Mouse (Mus musculus) hindbrain, embryonic 13.5 days (tissue): Measurements from ENCODE around the gene Man1a2. TPM values are rescaled to one million over a fixed set of nuclear protein-coding genes. Genes with fewer than 3 reads are reported as not detected.

Source experiments
- ATAC-seq: fragments of 200-750 bp; cut with Nextera tagmentation; 2 replicates; pipeline ENCODE4 v1.8.0; 2017; ENCODE audit warnings: moderate TSS enrichment; ENCODE audit not compliant: low FRiP score
- H3K27ac ChIP-seq: fragments of 300-500 bp; sonication (generic); 2 replicates; pipeline ENCODE4 v1.5.1; 2015; ENCODE audit warnings: inconsistent platforms, mild to moderate bottlenecking, moderate library complexity
- H3K27me3 ChIP-seq: fragments of 300-500 bp; sonication (generic); 2 replicates; pipeline ENCODE4 v1.6.1; 2015; ENCODE audit warnings: mild to moderate bottlenecking, inconsistent platforms
- H3K36me3 ChIP-seq: fragments of 300-500 bp; sonication (generic); 2 replicates; pipeline ENCODE4 v1.6.1; 2015; ENCODE audit warnings: mild to moderate bottlenecking, inconsistent platforms
- H3K4me1 ChIP-seq: fragments of 300-500 bp; sonication (generic); replicated peaks from 2 replicates; pipeline ENCODE4 v1.6.1; 2015; ENCODE audit warnings: inconsistent platforms
- H3K4me2 ChIP-seq: fragments of 300-500 bp; sonication (generic); 2 replicates; pipeline ENCODE4 v1.6.1; 2015; ENCODE audit warnings: inconsistent platforms, mild to moderate bottlenecking, moderate library complexity
- H3K4me3 ChIP-seq: fragments of 300-500 bp; sonication (generic); 2 replicates; pipeline ENCODE4 v1.5.1; 2015; ENCODE audit warnings: mild to moderate bottlenecking, inconsistent platforms
- H3K9ac ChIP-seq: fragments of 300-500 bp; sonication (generic); 2 replicates; pipeline ENCODE4 v1.6.1; 2015; ENCODE audit warnings: mild to moderate bottlenecking, inconsistent platforms
- H3K9me3 ChIP-seq: fragments of 300-500 bp; sonication (generic); 2 replicates; pipeline ENCODE4 v1.6.1; 2016; ENCODE audit warnings: inconsistent platforms
- WGBS: fragments of 180-500 bp; shearing (Covaris S2); methylation state at CpG from one replicate; pipeline ENCODE4 v1.1.7; 2015; 5-methylcytosine and 5-hydroxymethylcytosine counted together
- polyA plus RNA-seq: library from polyadenylated mRNA; unstranded; fragments of >200 nt; fragmentation: Nextera tagmentation; extraction: Ambion mirVana; gene quantifications from 2 replicates; pipeline ENCODE4 v1.2.1, GENCODE M21; 2015

Man1a2 gene
- polyA plus RNA-seq, 1 experiment from 2014 or later, result 44.6 TPM

DNA sequence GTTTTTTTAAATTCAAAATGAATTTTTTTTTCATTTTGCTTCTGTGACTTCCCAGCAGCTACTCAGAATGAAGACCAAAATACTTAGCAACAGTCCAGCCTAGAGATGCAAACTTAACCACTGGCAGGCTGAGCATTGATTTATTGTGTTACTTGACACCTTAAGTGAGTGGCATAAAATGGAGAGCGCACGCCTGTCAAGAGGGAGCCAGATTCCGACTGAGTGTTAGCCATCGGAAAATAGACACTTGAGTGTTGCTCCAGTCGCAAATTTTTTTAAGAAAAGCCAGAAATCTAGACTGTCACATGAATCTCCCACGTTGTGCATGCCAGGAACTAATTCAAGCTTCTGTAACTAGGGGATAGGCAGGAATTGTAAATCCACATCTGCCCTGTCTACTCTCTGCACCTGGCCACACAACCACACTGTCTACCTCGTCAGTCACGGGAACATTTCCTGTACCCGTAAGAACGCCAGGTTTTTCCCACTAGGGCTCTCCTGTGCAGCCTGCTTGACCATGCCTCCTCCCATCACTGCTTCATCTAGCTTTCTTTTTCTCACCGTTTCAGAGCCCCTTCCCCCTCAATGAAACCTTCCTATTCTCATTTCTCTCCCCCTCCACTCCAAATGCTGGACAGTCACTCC is 3.7 kb downstream of the Man1a2 start:
- peaks cover 36% of the 10 kb centered on the region for H3K4me1 ChIP-seq
- 10% methylated on average over 11 of the region's 11 CpGs for WGBS
- peak overlapping the region; percentile 35 for H3K4me3 ChIP-seq
- H3K9ac ChIP-seq, result peak overlapping the region; percentile 55
- H3K27me3 ChIP-seq, result no peaks in the 10 kb centered on the region
- H3K36me3 ChIP-seq, result 0 out of 2 replicates have a peak, but pooled peaks cover 2% of the 10 kb centered on the region
- no peak overlapping the region for H3K27ac ChIP-seq
- no peaks in the 10 kb centered on the region for H3K9me3 ChIP-seq
- peak overlapping the region; percentile 81 for H3K4me2 ChIP-seq
- ATAC-seq, result no peak

GRCm38 (mm10) chr3:100680226-100680625 is 5.1 kb downstream of the Man1a2 start:
- Histone ChIP-seq H3K36me3 (0 out of 2 replicates have a peak, but pooled peaks cover 2% of the 10 kb centered on the region), H3K9ac (no peak overlapping the region), H3K27me3 (no peaks in the 10 kb centered on the region), H3K4me2 (no peak overlapping the region), H3K4me3 (no peak overlapping the region), H3K9me3 (no peaks in the 10 kb centered on the region), H3K4me1 (peaks cover 35% of the 10 kb centered on the region), H3K27ac (no peak overlapping the region)
- ATAC-seq, result no peak
- 82% methylated on average over 2 of the region's 2 CpGs for WGBS

DNA sequence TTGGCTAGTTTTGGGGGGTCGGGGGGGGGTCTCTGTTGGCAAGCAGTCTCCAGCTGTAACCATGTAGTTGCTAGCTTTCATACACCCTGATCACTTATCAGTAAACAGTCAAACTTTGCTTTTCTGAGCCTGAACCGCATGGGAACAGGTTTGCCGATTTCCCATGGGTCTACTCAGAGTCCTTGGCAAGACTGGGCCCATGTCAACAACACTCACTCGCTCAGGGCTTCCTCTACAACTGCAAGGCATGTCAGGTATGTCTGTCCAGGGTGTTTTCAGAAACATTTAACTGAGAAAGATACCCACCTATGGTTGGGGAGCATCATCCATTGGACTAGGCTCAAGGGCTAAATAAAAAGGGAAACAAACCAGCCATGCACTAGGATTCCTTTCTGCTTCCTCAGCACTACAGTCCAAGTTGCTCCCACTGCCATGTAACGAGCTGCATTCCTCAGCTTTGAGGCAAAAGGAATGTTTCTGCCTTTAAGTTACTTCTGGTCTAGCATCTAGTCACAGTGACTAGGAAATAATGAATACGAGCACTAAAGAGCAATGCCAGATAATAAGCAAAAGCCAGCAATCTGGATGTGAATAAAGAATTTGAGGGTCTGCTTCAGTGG is 6.2 kb downstream of the Man1a2 start:
- H3K4me1 ChIP-seq, result peaks cover 34% of the 10 kb centered on the region
- H3K4me3 ChIP-seq, result no peak overlapping the region
- 87% methylated on average over 6 of the region's 6 CpGs for WGBS
- ATAC-seq, result no peak
- H3K4me2 ChIP-seq, result no peak overlapping the region
- H3K9ac ChIP-seq, result no peak overlapping the region
- H3K36me3 ChIP-seq, result 0 out of 2 replicates have a peak, but pooled peaks cover 2% of the 10 kb centered on the region
- H3K27me3 ChIP-seq, result no peaks in the 10 kb centered on the region
- H3K27ac ChIP-seq, result no peak overlapping the region
- H3K9me3 ChIP-seq, result no peaks in the 10 kb centered on the region

GRCm38 (mm10) chr3:100675146-100675545 is 10.2 kb downstream of the Man1a2 start:
- H3K9ac ChIP-seq, result no peak overlapping the region
- no peaks in the 10 kb centered on the region for H3K27me3 ChIP-seq
- H3K4me3 ChIP-seq, result no peak overlapping the region
- 0 out of 2 replicates have a peak, but pooled peaks cover 2% of the 10 kb centered on the region for H3K36me3 ChIP-seq
- H3K9me3 ChIP-seq, result no peaks in the 10 kb centered on the region
- peaks cover 7% of the 10 kb centered on the region for H3K4me1 ChIP-seq
- no peak overlapping the region for H3K4me2 ChIP-seq
- no peak for ATAC-seq
- 91% methylated on average over 4 of the region's 4 CpGs for WGBS
- no peak overlapping the region for H3K27ac ChIP-seq

DNA sequence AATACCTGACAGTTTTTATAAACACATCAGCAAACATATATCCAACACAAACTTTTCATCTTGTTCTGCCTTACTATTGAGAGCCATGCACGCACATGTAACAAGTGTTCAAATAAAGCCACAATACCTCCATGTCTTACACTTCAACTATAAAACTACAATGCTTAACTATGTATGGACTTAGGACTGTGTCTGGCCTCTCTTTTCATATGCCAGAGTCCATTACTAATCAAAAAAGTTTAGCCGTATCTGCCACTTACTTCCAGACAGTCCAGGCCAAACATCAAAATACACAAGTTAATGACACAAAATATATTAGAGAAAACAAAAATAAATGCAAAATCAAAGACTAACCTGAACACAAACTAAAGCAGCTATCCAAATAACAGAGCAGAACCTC is 14.9 kb downstream of the Man1a2 start:
- no peak overlapping the region for H3K4me3 ChIP-seq
- H3K27me3 ChIP-seq, result no peaks in the 10 kb centered on the region
- 93% methylated on average over 2 of the region's 2 CpGs for WGBS
- H3K4me2 ChIP-seq, result no peak overlapping the region
- no peak overlapping the region for H3K9ac ChIP-seq
- H3K27ac ChIP-seq, result no peak overlapping the region
- no peaks in the 10 kb centered on the region for H3K9me3 ChIP-seq
- no peak for ATAC-seq
- no peaks in the 10 kb centered on the region for H3K4me1 ChIP-seq
- no peaks in the 10 kb centered on the region for H3K36me3 ChIP-seq

- Histone ChIP-seq H3K27ac (no peak overlapping the region), H3K27me3 (no peaks in the 10 kb centered on the region), H3K4me3 (no peak overlapping the region), H3K9me3 (no peaks in the 10 kb centered on the region), H3K9ac (no peak overlapping the region), H3K4me2 (no peak overlapping the region), H3K4me1 (no peaks in the 10 kb centered on the region), H3K36me3 (peaks cover 18% of the 10 kb centered on the region)
- 90% methylated on average over 1 of the region's 1 CpGs for WGBS
- ATAC-seq, result no peak
Observed at GRCm38 (mm10) chr3:100653291-100653690, 32.0 kb downstream of the Man1a2 start.

DNA sequence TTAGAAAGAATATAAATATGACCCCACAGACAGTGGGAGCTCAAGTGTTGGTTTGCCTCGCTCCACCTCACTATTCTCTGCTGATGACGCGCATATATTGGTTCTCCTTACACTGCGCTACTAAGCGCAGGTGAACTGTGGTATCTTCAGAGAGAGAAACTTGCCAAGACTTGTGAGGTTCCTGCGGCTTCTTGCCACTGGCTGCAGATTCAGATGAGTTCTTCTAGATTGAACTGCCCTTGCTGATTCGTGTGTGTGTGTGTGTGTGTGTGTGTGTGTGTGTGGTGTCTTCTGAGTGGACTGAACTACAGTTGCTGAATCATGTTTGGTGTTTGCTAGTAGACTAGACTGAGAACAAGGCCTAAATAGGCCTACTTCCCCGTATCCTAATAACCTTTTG is 43.7 kb downstream of the Man1a2 start:
- Histone ChIP-seq H3K4me3 (no peak overlapping the region), H3K27ac (no peak overlapping the region), H3K27me3 (no peaks in the 10 kb centered on the region), H3K9me3 (no peaks in the 10 kb centered on the region), H3K4me1 (no peaks in the 10 kb centered on the region), H3K36me3 (peaks cover 15% of the 10 kb centered on the region), H3K9ac (no peak overlapping the region), H3K4me2 (no peak overlapping the region)
- WGBS, result 94% methylated on average over 8 of the region's 8 CpGs
- ATAC-seq, result no peak

- no peaks in the 10 kb centered on the region for H3K9me3 ChIP-seq
- 85% methylated on average over 2 of the region's 2 CpGs for WGBS
- no peak overlapping the region for H3K4me2 ChIP-seq
- H3K9ac ChIP-seq, result no peak overlapping the region
- H3K4me1 ChIP-seq, result no peaks in the 10 kb centered on the region
- 0 out of 2 replicates have a peak, but pooled peaks cover 8% of the 10 kb centered on the region for H3K36me3 ChIP-seq
- no peak overlapping the region for H3K4me3 ChIP-seq
- no peak overlapping the region for H3K27ac ChIP-seq
- no peak for ATAC-seq
- H3K27me3 ChIP-seq, result no peaks in the 10 kb centered on the region
Observed at GRCm38 (mm10) chr3:100636255-100636654, 49.0 kb downstream of the Man1a2 start.

DNA sequence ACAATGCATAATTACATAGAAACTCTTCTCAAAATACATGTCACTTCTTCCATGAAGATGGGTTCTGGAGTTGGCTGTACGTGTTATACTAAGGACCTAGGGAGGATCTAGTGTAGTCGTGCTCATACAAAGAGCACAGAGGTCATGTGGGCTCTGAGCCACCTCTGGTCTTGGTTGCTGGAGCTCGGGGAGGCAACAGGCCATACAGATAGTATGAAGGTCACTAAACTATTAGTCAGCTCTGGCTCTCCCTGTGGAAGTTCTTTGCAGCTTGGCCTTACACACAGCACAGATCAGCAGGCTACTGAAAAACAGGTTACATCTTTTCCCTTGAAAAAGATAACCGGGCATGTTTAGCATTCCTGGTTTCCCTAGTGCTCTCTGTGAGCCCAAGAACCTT is 50.5 kb downstream of the Man1a2 start:
- Histone ChIP-seq H3K4me3 (no peak overlapping the region), H3K27ac (no peak overlapping the region), H3K9ac (no peak overlapping the region), H3K9me3 (no peaks in the 10 kb centered on the region), H3K36me3 (peaks cover 7% of the 10 kb centered on the region; the same call in 1 of the 2 replicates), H3K27me3 (no peaks in the 10 kb centered on the region), H3K4me2 (no peak overlapping the region), H3K4me1 (no peaks in the 10 kb centered on the region)
- no peak for ATAC-seq
- 91% methylated on average over 4 of the region's 4 CpGs for WGBS

- Histone ChIP-seq H3K4me1 (no peaks in the 10 kb centered on the region), H3K27ac (no peak overlapping the region), H3K27me3 (no peaks in the 10 kb centered on the region), H3K9me3 (no peaks in the 10 kb centered on the region), H3K4me2 (no peak overlapping the region), H3K9ac (no peak overlapping the region), H3K4me3 (no peak overlapping the region), H3K36me3 (no peaks in the 10 kb centered on the region)
- ATAC-seq, result no peak
- 82% methylated on average over 4 of the region's 4 CpGs for WGBS
Observed at GRCm38 (mm10) chr3:100618511-100618910, 66.8 kb downstream of the Man1a2 start.

GRCm38 (mm10) chr3:100610916-100611315 is 74.4 kb downstream of the Man1a2 start:
- H3K27ac ChIP-seq, result no peak overlapping the region
- no peaks in the 10 kb centered on the region for H3K4me1 ChIP-seq
- no peak overlapping the region for H3K4me3 ChIP-seq
- 85% methylated on average over 1 of the region's 1 CpGs for WGBS
- no peaks in the 10 kb centered on the region; the same call in 1 of the 2 replicates for H3K36me3 ChIP-seq
- H3K4me2 ChIP-seq, result no peak overlapping the region
- no peak overlapping the region for H3K9ac ChIP-seq
- no peak for ATAC-seq
- no peaks in the 10 kb centered on the region for H3K27me3 ChIP-seq
- no peaks in the 10 kb centered on the region for H3K9me3 ChIP-seq

DNA sequence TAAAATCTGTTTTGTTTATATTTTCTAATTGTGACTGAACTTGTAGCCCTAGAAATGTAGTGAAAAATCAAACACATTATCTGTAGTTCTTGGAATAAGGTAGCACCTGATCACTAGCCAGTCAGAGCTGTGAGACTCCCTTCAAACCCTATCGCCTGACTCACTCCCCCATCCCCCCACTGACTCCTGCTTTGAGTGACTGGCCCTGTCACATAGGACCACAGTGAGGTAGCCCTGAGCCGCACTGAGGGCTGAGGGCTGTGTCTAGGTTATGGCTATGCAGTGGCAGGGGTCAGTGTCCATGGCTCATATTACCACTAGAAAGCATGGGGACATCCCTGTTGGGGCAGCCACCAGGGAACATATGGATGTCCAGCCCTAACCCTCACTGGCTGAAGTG is 80.8 kb downstream of the Man1a2 start:
- Histone ChIP-seq H3K4me1 (no peaks in the 10 kb centered on the region), H3K27ac (no peak overlapping the region), H3K27me3 (no peaks in the 10 kb centered on the region), H3K9me3 (no peaks in the 10 kb centered on the region), H3K4me3 (no peak overlapping the region), H3K9ac (no peak overlapping the region), H3K4me2 (no peak overlapping the region), H3K36me3 (peaks cover 9% of the 10 kb centered on the region)
- no peak for ATAC-seq
- 85% methylated on average over 2 of the region's 2 CpGs for WGBS

DNA sequence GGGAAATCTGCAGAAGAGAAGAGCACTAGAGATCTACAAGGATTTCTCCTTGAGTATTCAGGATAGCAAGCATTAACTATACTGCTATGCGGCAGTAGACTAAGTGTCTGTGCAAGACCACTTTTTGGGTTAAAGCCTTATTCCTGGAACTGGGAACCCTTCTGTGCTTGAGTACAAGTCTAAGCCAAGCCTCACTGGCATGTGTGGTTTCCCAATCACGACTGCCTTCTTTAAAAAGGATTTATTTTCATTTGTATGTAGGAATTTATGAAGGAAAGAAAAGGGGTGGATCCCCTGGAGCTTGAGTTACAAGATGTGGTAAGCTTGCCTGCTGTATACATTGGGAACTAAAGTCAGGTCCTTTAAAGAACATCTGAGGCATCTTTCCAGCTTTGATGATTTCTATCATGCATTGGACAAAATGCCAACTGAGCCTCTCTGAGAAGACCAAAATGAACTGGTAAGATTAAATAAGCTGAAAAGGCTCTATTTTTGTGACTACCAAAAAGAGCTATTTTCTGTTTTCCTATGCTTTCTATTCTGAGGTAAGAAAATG is 86.0 kb downstream of the Man1a2 start:
- H3K4me1 ChIP-seq, result no peaks in the 10 kb centered on the region
- H3K4me3 ChIP-seq, result no peak overlapping the region
- no peak for ATAC-seq
- H3K9me3 ChIP-seq, result no peaks in the 10 kb centered on the region
- H3K27ac ChIP-seq, result no peak overlapping the region
- no peak overlapping the region for H3K9ac ChIP-seq
- WGBS, result 86% methylated on average over 2 of the region's 2 CpGs
- peaks cover 9% of the 10 kb centered on the region for H3K36me3 ChIP-seq
- H3K27me3 ChIP-seq, result no peaks in the 10 kb centered on the region
- no peak overlapping the region for H3K4me2 ChIP-seq
